Mouse (Mus musculus) lung, adult 2 months (tissue): ENCODE data around the gene Topbp1.

Experiments
- CTCF ChIP-seq: fragments of 200-500 bp; IDR thresholded peaks from 2 replicates; pipeline ENCODE4 v1.5.1; 2011; ENCODE audit warnings: mild to moderate bottlenecking, low read length, control low read depth; ENCODE audit not compliant: insufficient read depth
- POLR2A ChIP-seq: fragments of 200-500 bp; IDR thresholded peaks from 2 replicates; pipeline ENCODE4 v1.6.1; 2011; ENCODE audit warnings: low read depth, mild to moderate bottlenecking, control low read depth, low read length, borderline replicate concordance; ENCODE audit errors: extremely low read depth

- TF ChIP-seq POLR2A, result no peak
- TF ChIP-seq CTCF, result no peak
Observed at GRCm38 (mm10) chr9:103265778-103266177, 39.2 kb upstream of the Topbp1 start.
